Mouse (Mus musculus) mesoderm, embryonic 11.5 days (tissue): ENCODE measurements at regions not wholly inside any gene's neighbourhood (a gene's known extent, or its start where the extent isn't known, plus 50 kb on each side); places are given as distances from the start of the nearest gene placed in this dataset.
A peak's percentile ranks its signal among the peaks of the same experiment; 100 is the strongest.
"Not testable (repeated sequence)": the region's sequence is repeated elsewhere in the genome, so short reads cannot be mapped to it uniquely, and the experiment has no call there.

Source experiments
- DNase-seq: peaks from one replicate; pipeline ENCODE4 v3.0.0-alpha.2; 2012; ENCODE audit warnings: low read depth, low spot score

DNA sequence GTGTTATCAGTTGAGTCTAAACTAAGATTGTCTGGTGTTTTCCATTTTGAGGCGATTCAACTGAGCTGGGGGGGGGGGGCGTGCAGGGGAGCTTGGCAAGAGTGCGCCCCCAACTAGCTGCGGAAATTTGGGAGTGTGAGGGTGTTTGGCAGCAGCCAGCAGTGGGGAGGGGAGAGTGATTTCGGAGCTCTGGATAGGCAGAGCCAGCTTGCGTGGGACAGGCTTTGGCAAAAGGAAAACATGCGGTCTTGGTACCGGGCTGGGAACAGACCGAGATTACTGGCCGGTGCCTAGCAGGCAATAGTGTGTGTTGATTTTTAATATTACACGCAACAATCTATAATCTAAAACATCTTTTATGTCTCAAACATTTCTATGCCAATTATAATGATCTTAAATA lies 199.4 kb upstream of the Cdk6 start:
- DNase-seq: not testable (repeated sequence)

- peak; percentile 15 for DNase-seq
Measured at GRCm38 (mm10) chr5:3146544-3147295, 194.6 kb upstream of the Cdk6 start.

DNA sequence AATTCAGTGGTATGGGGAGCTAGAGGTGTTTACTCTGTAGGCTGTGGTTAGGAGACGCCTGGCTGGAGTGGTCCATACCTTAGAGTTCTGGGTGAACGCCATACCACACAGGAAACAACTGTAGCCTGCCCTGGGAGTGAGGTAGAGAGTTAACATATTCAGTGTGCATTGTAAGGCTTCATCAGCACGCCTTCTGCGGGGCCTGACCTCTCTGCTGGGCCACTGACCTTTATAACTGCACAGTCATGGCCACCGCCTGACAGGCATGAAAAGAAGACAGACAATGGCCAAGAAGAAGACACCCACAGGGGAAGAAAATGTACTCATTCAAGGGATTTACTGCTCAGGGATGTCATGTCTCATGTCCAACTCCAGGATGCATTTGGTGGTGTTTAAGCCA lies 191.4 kb upstream of the Cdk6 start:
- DNase-seq: peak; percentile 21

- DNase-seq: peak; percentile 4
Measured at GRCm38 (mm10) chr5:3150766-3151165, 190.5 kb upstream of the Cdk6 start.

DNA sequence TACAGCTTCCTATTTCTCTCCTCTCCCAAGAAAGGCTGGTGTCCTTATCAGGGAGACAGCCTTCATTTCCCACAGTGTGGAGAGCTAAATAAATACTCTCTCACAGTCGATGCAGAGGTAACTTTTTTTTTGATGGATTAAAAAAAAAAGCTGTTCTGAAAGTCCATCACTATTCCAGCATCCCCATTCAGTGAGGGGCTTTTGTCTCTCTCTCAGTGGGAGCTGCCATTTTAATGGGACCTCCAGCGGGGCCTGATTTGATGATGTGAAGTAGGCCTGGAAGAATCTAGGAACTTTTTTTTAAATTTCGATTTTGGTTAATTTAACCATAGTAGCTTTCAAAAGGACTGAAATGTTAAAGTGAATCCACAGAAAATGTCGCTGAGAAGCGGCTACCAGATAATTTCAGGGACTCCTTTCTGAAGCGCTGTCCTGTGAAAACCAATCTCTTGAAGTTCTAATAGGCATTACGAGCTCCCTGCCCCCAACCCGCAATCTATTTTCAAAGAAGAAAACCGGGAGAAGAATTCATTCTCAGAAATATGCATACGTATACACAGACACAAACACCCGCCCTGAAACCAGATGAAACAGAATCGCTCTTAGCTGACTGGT lies 189.6 kb upstream of the Cdk6 start:
- DNase-seq: peak; percentile 4

- DNase-seq: peak; percentile 31
Measured at GRCm38 (mm10) chr5:3152149-3152865, 189.0 kb upstream of the Cdk6 start.

DNA sequence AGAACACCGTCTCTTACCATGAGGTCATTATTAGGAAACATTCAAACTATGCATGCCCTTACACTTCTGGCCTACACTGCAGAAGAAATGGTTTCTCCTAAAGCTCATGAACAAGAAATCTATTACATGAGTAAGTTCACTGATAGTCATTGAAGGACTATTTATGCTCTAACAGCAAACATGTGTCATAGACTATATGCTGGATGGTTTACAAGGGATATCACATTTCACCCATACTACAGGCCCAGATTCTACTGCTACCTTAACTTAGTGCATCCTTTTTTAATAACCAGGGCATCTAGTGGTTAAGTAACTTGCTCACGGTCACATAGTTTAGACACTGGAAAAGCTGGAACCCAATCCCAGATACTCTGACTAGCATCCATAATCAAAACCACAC lies 175.8 kb upstream of the Cdk6 start:
- DNase-seq: not testable (repeated sequence)

DNA sequence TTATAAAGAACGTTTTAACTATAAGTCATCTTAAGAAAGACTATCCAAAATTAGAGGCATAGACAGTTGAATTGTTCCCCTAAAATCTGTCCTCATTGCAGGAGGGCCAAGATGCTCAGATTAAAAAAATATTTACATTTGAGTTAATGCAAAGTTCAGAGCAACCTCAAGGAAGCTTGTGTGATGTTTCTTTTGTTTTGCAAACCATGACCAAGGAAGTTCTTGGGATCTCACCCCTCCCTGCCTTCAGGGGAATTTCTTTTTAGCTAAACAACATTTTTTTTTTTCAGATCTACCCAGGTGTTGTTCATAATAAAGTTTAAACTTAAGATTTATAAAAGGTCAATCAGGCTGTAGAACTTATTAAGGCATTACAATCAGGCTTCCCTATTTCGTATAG lies 174.8 kb upstream of the Cdk6 start:
- DNase-seq: not testable (repeated sequence)

- not testable (repeated sequence) for DNase-seq
Measured at GRCm38 (mm10) chr5:3193592-3193991, 147.7 kb upstream of the Cdk6 start.

GRCm38 (mm10) chr5:3197952-3198841 lies 143.1 kb upstream of the Cdk6 start:
- peak; percentile 11 for DNase-seq

DNA sequence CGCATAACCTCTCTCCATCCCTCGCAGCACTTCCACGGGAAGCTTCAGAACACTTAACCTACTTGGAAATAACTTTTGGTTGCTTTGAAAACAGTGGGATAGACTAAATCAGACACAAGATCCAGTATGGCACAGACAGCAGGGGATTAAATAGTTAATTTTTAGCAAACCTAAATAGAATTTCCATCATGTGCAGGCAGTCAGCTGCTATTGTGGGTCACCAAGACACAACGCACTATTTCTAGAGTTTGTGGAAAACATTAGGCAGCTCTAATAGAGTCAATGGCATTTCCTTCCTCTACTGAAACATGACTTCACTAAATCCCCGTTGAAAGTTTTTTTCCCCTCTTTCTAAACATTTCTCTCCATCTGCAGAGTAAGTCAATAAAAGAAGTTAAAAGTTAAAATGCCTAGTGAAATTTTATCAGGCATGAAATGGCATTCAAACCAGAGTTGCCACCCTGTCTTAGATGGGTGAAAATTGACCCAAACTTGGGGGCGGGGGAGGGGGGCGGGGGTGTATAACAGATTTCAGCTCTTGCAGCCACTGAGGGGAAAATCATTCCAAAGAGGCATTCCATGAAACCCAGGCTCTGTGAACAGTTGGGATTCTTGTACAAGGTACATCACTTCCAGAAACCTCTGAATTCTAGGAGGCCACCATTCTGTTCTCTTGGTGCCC lies 142.3 kb upstream of the Cdk6 start:
- not testable (repeated sequence) for DNase-seq

GRCm38 (mm10) chr5:3206160-3206559 lies 135.1 kb upstream of the Cdk6 start:
- DNase-seq: not testable (repeated sequence)

GRCm38 (mm10) chr5:3208293-3208692 lies 133.0 kb upstream of the Cdk6 start:
- DNase-seq: not testable (repeated sequence)

- DNase-seq: no peak
Measured at GRCm38 (mm10) chr5:3211284-3211683, 130.0 kb upstream of the Cdk6 start.

DNA sequence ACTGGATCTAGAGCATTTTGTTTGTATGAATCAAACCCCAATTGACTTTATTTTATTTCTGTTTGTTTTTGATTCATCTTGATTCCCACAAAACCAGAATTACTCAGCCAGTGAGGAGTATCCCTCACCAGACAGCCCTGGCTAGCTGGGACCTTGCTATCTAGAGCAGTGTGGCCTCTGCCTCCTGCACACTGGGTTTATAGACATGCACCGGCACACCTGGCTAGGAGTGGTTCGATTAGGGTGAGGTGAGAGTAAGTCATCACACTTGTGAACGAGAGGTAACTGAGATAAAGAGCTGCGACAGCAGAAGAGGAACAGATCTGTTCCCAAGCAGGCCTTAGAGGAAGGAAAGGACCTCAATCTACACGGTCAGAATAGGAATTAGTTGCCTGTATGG lies 125.2 kb upstream of the Cdk6 start:
- DNase-seq: no peak

- no peak for DNase-seq
Measured at GRCm38 (mm10) chr5:3219230-3219629, 122.1 kb upstream of the Cdk6 start.

GRCm38 (mm10) chr5:3219770-3220169 lies 121.5 kb upstream of the Cdk6 start:
- DNase-seq: no peak

GRCm38 (mm10) chr5:3223819-3224218 lies 117.5 kb upstream of the Cdk6 start:
- not testable (repeated sequence) for DNase-seq

- not testable (repeated sequence) for DNase-seq
Measured at GRCm38 (mm10) chr5:3224392-3225054, 116.8 kb upstream of the Cdk6 start.

- not testable (repeated sequence) for DNase-seq
Measured at GRCm38 (mm10) chr5:3225358-3225757, 115.9 kb upstream of the Cdk6 start.
